Mouse (Mus musculus) hindbrain, embryonic 12.5 days (tissue): ENCODE results near the gene Ctso. TPM values are rescaled to one million over a fixed set of nuclear protein-coding genes. Genes with fewer than 3 reads are reported as not detected.

ENCODE experiments used
- ATAC-seq: fragments of 200-750 bp; cut with Nextera tagmentation; 2 replicates; pipeline ENCODE4 v1.8.0; 2017; ENCODE audit warnings: moderate TSS enrichment; ENCODE audit not compliant: low FRiP score
- H3K27ac ChIP-seq: fragments of 300-500 bp; sonication (generic); 2 replicates; pipeline ENCODE4 v1.5.1; 2016; ENCODE audit warnings: mild to moderate bottlenecking
- H3K27me3 ChIP-seq: fragments of 300-500 bp; sonication (generic); 2 replicates; pipeline ENCODE4 v1.6.1; 2016; ENCODE audit warnings: mild to moderate bottlenecking
- H3K36me3 ChIP-seq: fragments of 300-500 bp; sonication (generic); 2 replicates; pipeline ENCODE4 v1.6.1; 2016; ENCODE audit warnings: mild to moderate bottlenecking
- H3K4me1 ChIP-seq: fragments of 300-500 bp; sonication (generic); 2 replicates; pipeline ENCODE4 v1.6.1; 2016
- H3K4me2 ChIP-seq: fragments of 300-500 bp; sonication (generic); replicated peaks from 2 replicates; pipeline ENCODE4 v1.6.1; 2016; ENCODE audit warnings: mild to moderate bottlenecking
- H3K4me3 ChIP-seq: fragments of 300-500 bp; sonication (generic); 2 replicates; pipeline ENCODE4 v1.5.1; 2016; ENCODE audit warnings: mild to moderate bottlenecking
- H3K9ac ChIP-seq: fragments of 300-500 bp; sonication (generic); 2 replicates; pipeline ENCODE4 v1.6.1; 2016; ENCODE audit warnings: mild to moderate bottlenecking, moderate library complexity
- H3K9me3 ChIP-seq: fragments of 300-500 bp; sonication (generic); replicated peaks from 2 replicates; pipeline ENCODE4 v1.6.1; 2016; ENCODE audit warnings: mild to moderate bottlenecking
- WGBS: fragments of 180-500 bp; shearing (Covaris S2); methylation state at CpG from one replicate; pipeline ENCODE4 v1.1.7; 2016; 5-methylcytosine and 5-hydroxymethylcytosine counted together
- polyA plus RNA-seq: library from polyadenylated mRNA; unstranded; fragments of >200 nt; fragmentation: Nextera tagmentation; extraction: Ambion mirVana; gene quantifications from 2 replicates; pipeline ENCODE4 v1.2.1, GENCODE M21; 2016

Ctso gene
- polyA plus RNA-seq, 1 experiment from 2014 or later = 10.6 TPM

GRCm38 (mm10) chr3:81995988-81996387 is 63.6 kb downstream of the Ctso start:
- H3K27me3 ChIP-seq = no peaks in the 10 kb centered on the region
- ATAC-seq = 0 out of 2 replicates have a peak, but pooled peaks have one; percentile 32
- WGBS = 5% methylated on average over 1 of the region's 1 CpGs

More at GRCm38 (mm10) chr3:81995988-81996387, 63.6 kb downstream of the Ctso start:
- no peak overlapping the region for H3K9ac ChIP-seq
- no peak overlapping the region for H3K4me3 ChIP-seq
- H3K4me2 ChIP-seq = no peak overlapping the region
- H3K9me3 ChIP-seq = no peaks in the 10 kb centered on the region
- H3K36me3 ChIP-seq = no peaks in the 10 kb centered on the region
- H3K4me1 ChIP-seq = no peaks in the 10 kb centered on the region
- H3K27ac ChIP-seq = no peak overlapping the region

Other genes starting within 250 kb of the Ctso start
- gene Tdo2, start 43.6 kb downstream of the Ctso start, polyA plus RNA-seq = not detected in 2 replicates
- not detected in 2 replicates for gene Asic5, start 49.7 kb downstream of the Ctso start, polyA plus RNA-seq
- gene Gucy1b1, start 142.1 kb downstream of the Ctso start, polyA plus RNA-seq = 14.1 and 16.6 TPM in 2 replicates
- 6.6 and 7.3 TPM in 2 replicates for gene Gucy1a1, start 213.2 kb downstream of the Ctso start, polyA plus RNA-seq